Mouse (Mus musculus) forebrain, embryonic 14.5 days (tissue): ENCODE data around the gene Nr2e3. TPM values are rescaled to one million over a fixed set of nuclear protein-coding genes. Genes with fewer than 3 reads are reported as not detected.
"Not testable (repeated sequence)": the region's sequence is repeated elsewhere in the genome, so short reads cannot be mapped to it uniquely, and the experiment has no call there.

Experiments
- ATAC-seq: fragments of 200-750 bp; cut with Nextera tagmentation; 2 replicates; pipeline ENCODE4 v1.8.0; 2017; ENCODE audit warnings: mild to moderate bottlenecking, moderate library complexity
- DNase-seq: peaks from one replicate; pipeline ENCODE4 v3.0.0-alpha.2; 2015; ENCODE audit warnings: low spot score
- H3K27ac ChIP-seq: fragments of 300-500 bp; sonication (generic); 2 replicates; pipeline ENCODE4 v1.5.1; 2014; ENCODE audit warnings: low read depth, mild to moderate bottlenecking, control low read depth, low read length, moderate library complexity
- H3K27me3 ChIP-seq: fragments of 300-500 bp; sonication (generic); replicated peaks from 2 replicates; pipeline ENCODE4 v1.6.1; 2014; ENCODE audit warnings: low read length, control low read depth, mixed read lengths; ENCODE audit not compliant: control insufficient read depth, insufficient read depth
- H3K36me3 ChIP-seq: fragments of 300-500 bp; sonication (generic); 2 replicates; pipeline ENCODE4 v1.6.1; 2014; ENCODE audit warnings: low read length, control low read depth; ENCODE audit not compliant: control insufficient read depth, insufficient read depth
- H3K4me1 ChIP-seq: fragments of 300-500 bp; sonication (generic); 2 replicates; pipeline ENCODE4 v1.6.1; 2014; ENCODE audit warnings: antibody characterized with exemption, low read length, control low read depth; ENCODE audit not compliant: control insufficient read depth, insufficient read depth
- H3K4me2 ChIP-seq: fragments of 300-500 bp; sonication (generic); 2 replicates; pipeline ENCODE4 v1.6.1; 2014; ENCODE audit warnings: mild to moderate bottlenecking, control low read depth, low read length
- H3K4me3 ChIP-seq: fragments of 300-500 bp; sonication (generic); 2 replicates; pipeline ENCODE4 v1.5.1; 2014; ENCODE audit warnings: low read depth, low read length, control low read depth
- H3K9ac ChIP-seq: fragments of 300-500 bp; sonication (generic); 2 replicates; pipeline ENCODE4 v1.6.1; 2014; ENCODE audit warnings: mild to moderate bottlenecking, low read length, control low read depth, moderate library complexity
- H3K9me3 ChIP-seq: fragments of 300-500 bp; sonication (generic); replicated peaks from 2 replicates; pipeline ENCODE4 v1.6.1; 2016; ENCODE audit warnings: low read length, control low read depth, mixed read lengths; ENCODE audit not compliant: control insufficient read depth
- WGBS: fragments of 180-500 bp; shearing (Covaris S2); extraction: QIAGEN DNeasy Blood & Tissue Kit; methylation state at CpG from one replicate; pipeline ENCODE4 v1.1.7; 2014; 5-methylcytosine and 5-hydroxymethylcytosine counted together
- polyA plus RNA-seq: library from polyadenylated mRNA; unstranded; fragments of >200 nt; fragmentation: Nextera tagmentation; extraction: Ambion mirVana; gene quantifications from 2 replicates; pipeline ENCODE4 v1.2.1, GENCODE M21; 2014

Gene Nr2e3
- polyA plus RNA-seq, 1 experiment from 2014 or later, result not detected

GRCm38 (mm10) chr9:59971263-59971662, 10.8 kb upstream of the Nr2e3 start:
- Histone ChIP-seq H3K4me1 (no peaks in the 10 kb centered on the region), H3K36me3 (no peaks in the 10 kb centered on the region), H3K9ac (no peak overlapping the region), H3K4me2 (no peak overlapping the region), H3K27ac (no peak overlapping the region), H3K27me3 (no peaks in the 10 kb centered on the region), H3K9me3 (no peaks in the 10 kb centered on the region), H3K4me3 (no peak overlapping the region)
- DNase-seq (no peak), ATAC-seq (no peak)
- WGBS, result 67% methylated on average over 4 of the region's 4 CpGs

GRCm38 (mm10) chr9:59969383-59969782, 8.9 kb upstream of the Nr2e3 start:
- ATAC-seq (peak; percentile 68), DNase-seq (peak; percentile 88)
- Histone ChIP-seq H3K36me3 (no peaks in the 10 kb centered on the region), H3K9ac (no peak overlapping the region), H3K9me3 (no peaks in the 10 kb centered on the region), H3K4me1 (no peaks in the 10 kb centered on the region), H3K4me2 (no peak overlapping the region), H3K27me3 (no peaks in the 10 kb centered on the region), H3K27ac (no peak overlapping the region), H3K4me3 (no peak overlapping the region)
- whole genome bisulfite sequencing, result 26% methylated on average over 6 of the region's 6 CpGs

- ATAC-seq, result no peak
- DNase-seq, result no peak
- H3K9me3 ChIP-seq, result no peaks in the 10 kb centered on the region
- H3K4me3 ChIP-seq, result no peak overlapping the region
- H3K27me3 ChIP-seq, result no peaks in the 10 kb centered on the region
- H3K27ac ChIP-seq, result no peak overlapping the region
- no peak overlapping the region for H3K9ac ChIP-seq
- no peaks in the 10 kb centered on the region for H3K4me1 ChIP-seq
- H3K4me2 ChIP-seq, result no peak overlapping the region
- H3K36me3 ChIP-seq, result no peaks in the 10 kb centered on the region
- 91% methylated on average over 10 of the region's 10 CpGs for WGBS
Measured at GRCm38 (mm10) chr9:59965046-59965445, 4.6 kb upstream of the Nr2e3 start.

- Histone ChIP-seq H3K27me3 (no peaks in the 10 kb centered on the region), H3K4me2 (no peak overlapping the region), H3K27ac (no peak overlapping the region), H3K9ac (no peak overlapping the region), H3K4me3 (no peak overlapping the region), H3K9me3 (no peaks in the 10 kb centered on the region), H3K36me3 (no peaks in the 10 kb centered on the region), H3K4me1 (no peaks in the 10 kb centered on the region)
- WGBS, result 49% methylated on average over 3 of the region's 3 CpGs
- no peak for DNase-seq
- ATAC-seq, result no peak
Measured at GRCm38 (mm10) chr9:59964367-59964766, 3.9 kb upstream of the Nr2e3 start.

GRCm38 (mm10) chr9:59961201-59961955, 919 bp upstream of the Nr2e3 start:
- H3K4me2 ChIP-seq, result no peak overlapping the region
- ATAC-seq (no peak), DNase-seq (no peak)
- H3K4me1 ChIP-seq, result no peaks in the 10 kb centered on the region
- no peaks in the 10 kb centered on the region for H3K36me3 ChIP-seq
- H3K9me3 ChIP-seq, result no peaks in the 10 kb centered on the region
- H3K27ac ChIP-seq, result no peak overlapping the region
- H3K9ac ChIP-seq, result no peak overlapping the region
- H3K4me3 ChIP-seq, result no peak overlapping the region
- 45% methylated on average over 14 of the region's 14 CpGs for WGBS
- H3K27me3 ChIP-seq, result no peaks in the 10 kb centered on the region

- Histone ChIP-seq H3K9ac (no peak overlapping the region), H3K4me2 (no peak overlapping the region), H3K4me1 (no peaks in the 10 kb centered on the region), H3K4me3 (no peak overlapping the region), H3K9me3 (no peaks in the 10 kb centered on the region), H3K36me3 (no peaks in the 10 kb centered on the region), H3K27me3 (no peaks in the 10 kb centered on the region), H3K27ac (no peak overlapping the region)
- ATAC-seq, result no peak
- peak; percentile 85 for DNase-seq
- WGBS, result 5% methylated on average over 8 of the region's 8 CpGs
Measured at GRCm38 (mm10) chr9:59959276-59959675, 1.2 kb downstream of the Nr2e3 start.

- WGBS, result 68% methylated on average over 1 of the region's 1 CpGs
- not testable (repeated sequence) for H3K36me3 ChIP-seq
Measured at GRCm38 (mm10) chr9:59958115-59958514, 2.3 kb downstream of the Nr2e3 start.

GRCm38 (mm10) chr9:59956496-59956895, 4.0 kb downstream of the Nr2e3 start:
- Histone ChIP-seq H3K9me3 (no peaks in the 10 kb centered on the region), H3K4me2 (no peak overlapping the region), H3K4me1 (no peaks in the 10 kb centered on the region), H3K9ac (no peak overlapping the region), H3K27me3 (no peaks in the 10 kb centered on the region), H3K27ac (no peak overlapping the region), H3K36me3 (no peaks in the 10 kb centered on the region), H3K4me3 (no peak overlapping the region)
- ATAC-seq (no peak), DNase-seq (no peak)
- WGBS, result 48% methylated on average over 6 of the region's 6 CpGs

More at GRCm38 (mm10) chr9:59958115-59958514, 2.3 kb downstream of the Nr2e3 start:
- H3K4me3 ChIP-seq, H3K27me3 ChIP-seq, H3K9ac ChIP-seq, H3K4me2 ChIP-seq, H3K4me1 ChIP-seq, DNase-seq, H3K27ac ChIP-seq, H3K9me3 ChIP-seq, ATAC-seq: not testable (repeated sequence)

- no peak for ATAC-seq
- Histone ChIP-seq H3K4me2 (no peak overlapping the region), H3K9me3 (no peaks in the 10 kb centered on the region), H3K27me3 (no peaks in the 10 kb centered on the region), H3K4me3 (no peak overlapping the region), H3K36me3 (no peaks in the 10 kb centered on the region), H3K9ac (no peak overlapping the region), H3K27ac (no peak overlapping the region), H3K4me1 (no peaks in the 10 kb centered on the region)
- WGBS, result 77% methylated on average over 6 of the region's 6 CpGs
- no peak for DNase-seq
Measured at GRCm38 (mm10) chr9:59955692-59956091, 4.8 kb downstream of the Nr2e3 start.
